Mouse (Mus musculus): ENCODE measurements at regions not wholly inside any gene's neighbourhood (a gene's known extent, or its start where the extent isn't known, plus 50 kb on each side); places are given as distances from the start of the nearest gene placed in this dataset.

- DNase-seq, result no peak
Measured at GRCm38 (mm10) chr4:142351831-142352230, 112.6 kb upstream of the Kazn start.

- DNase-seq, result no peak
Measured at GRCm38 (mm10) chr4:142350986-142351385, 111.8 kb upstream of the Kazn start.

- DNase-seq, result no peak
Measured at GRCm38 (mm10) chr4:142348910-142349309, 109.7 kb upstream of the Kazn start.

GRCm38 (mm10) chr4:142342482-142343206, 103.4 kb upstream of the Kazn start:
- DNase-seq, result no peak

GRCm38 (mm10) chr4:142341305-142341704, 102.1 kb upstream of the Kazn start:
- DNase-seq, result no peak

- no peak for DNase-seq
Measured at GRCm38 (mm10) chr4:142340057-142340456, 100.9 kb upstream of the Kazn start.

GRCm38 (mm10) chr4:142337701-142338100, 98.5 kb upstream of the Kazn start:
- peak; percentile 48 for DNase-seq

- no peak for DNase-seq
Measured at GRCm38 (mm10) chr4:142336943-142337342, 97.7 kb upstream of the Kazn start.

GRCm38 (mm10) chr4:142334084-142334483, 94.9 kb upstream of the Kazn start:
- no peak for DNase-seq

GRCm38 (mm10) chr4:142330599-142330998, 91.4 kb upstream of the Kazn start:
- no peak for DNase-seq

GRCm38 (mm10) chr4:142329600-142329999, 90.4 kb upstream of the Kazn start:
- DNase-seq, result no peak

GRCm38 (mm10) chr4:142326511-142326910, 87.3 kb upstream of the Kazn start:
- DNase-seq, result no peak

GRCm38 (mm10) chr4:142321209-142321863, 82.1 kb upstream of the Kazn start:
- no peak for DNase-seq

GRCm38 (mm10) chr4:142310282-142310681, 71.1 kb upstream of the Kazn start:
- DNase-seq, result no peak

- no peak for DNase-seq
Measured at GRCm38 (mm10) chr4:142308271-142308670, 69.1 kb upstream of the Kazn start.

GRCm38 (mm10) chr4:142307321-142307720, 68.1 kb upstream of the Kazn start:
- DNase-seq, result no peak

GRCm38 (mm10) chr4:142306076-142306475, 66.9 kb upstream of the Kazn start:
- DNase-seq, result no peak

GRCm38 (mm10) chr4:142303374-142304020, 64.3 kb upstream of the Kazn start:
- DNase-seq, result peak; percentile 97

GRCm38 (mm10) chr4:142302724-142303120, 63.5 kb upstream of the Kazn start:
- peak; percentile 36 for DNase-seq

GRCm38 (mm10) chr4:142302041-142302723, 63.0 kb upstream of the Kazn start:
- DNase-seq, result peak; percentile 41

GRCm38 (mm10) chr4:142298770-142299337, 59.7 kb upstream of the Kazn start:
- no peak for DNase-seq

GRCm38 (mm10) chr4:142292760-142293159, 53.6 kb upstream of the Kazn start:
- DNase-seq, result no peak

GRCm38 (mm10) chr4:142292334-142292733, 53.1 kb upstream of the Kazn start:
- DNase-seq, result no peak

Data from cerebellum, adult 11 months (tissue).